Mouse (Mus musculus) layer of hippocampus, postnatal 36 days (tissue): ENCODE data around the gene Hspa12a. TPM values are rescaled to one million over a fixed set of nuclear protein-coding genes. Genes with fewer than 3 reads are reported as not detected.
A peak's percentile ranks its signal among the peaks of the same experiment; 100 is the strongest.

Experiments
- DNase-seq, 2 experiments: peaks; one replicate each; pipeline ENCODE4 v3.0.0; 2022
- total RNA-seq, 2 experiments: library from RNA; stranded (reverse); gene quantifications; 2 replicates each; pipeline ENCODE4 v1.2.3; 2021

The Hspa12a gene
- total RNA-seq: 100 to 1,000 TPM; 231 to 244 TPM

DNA sequence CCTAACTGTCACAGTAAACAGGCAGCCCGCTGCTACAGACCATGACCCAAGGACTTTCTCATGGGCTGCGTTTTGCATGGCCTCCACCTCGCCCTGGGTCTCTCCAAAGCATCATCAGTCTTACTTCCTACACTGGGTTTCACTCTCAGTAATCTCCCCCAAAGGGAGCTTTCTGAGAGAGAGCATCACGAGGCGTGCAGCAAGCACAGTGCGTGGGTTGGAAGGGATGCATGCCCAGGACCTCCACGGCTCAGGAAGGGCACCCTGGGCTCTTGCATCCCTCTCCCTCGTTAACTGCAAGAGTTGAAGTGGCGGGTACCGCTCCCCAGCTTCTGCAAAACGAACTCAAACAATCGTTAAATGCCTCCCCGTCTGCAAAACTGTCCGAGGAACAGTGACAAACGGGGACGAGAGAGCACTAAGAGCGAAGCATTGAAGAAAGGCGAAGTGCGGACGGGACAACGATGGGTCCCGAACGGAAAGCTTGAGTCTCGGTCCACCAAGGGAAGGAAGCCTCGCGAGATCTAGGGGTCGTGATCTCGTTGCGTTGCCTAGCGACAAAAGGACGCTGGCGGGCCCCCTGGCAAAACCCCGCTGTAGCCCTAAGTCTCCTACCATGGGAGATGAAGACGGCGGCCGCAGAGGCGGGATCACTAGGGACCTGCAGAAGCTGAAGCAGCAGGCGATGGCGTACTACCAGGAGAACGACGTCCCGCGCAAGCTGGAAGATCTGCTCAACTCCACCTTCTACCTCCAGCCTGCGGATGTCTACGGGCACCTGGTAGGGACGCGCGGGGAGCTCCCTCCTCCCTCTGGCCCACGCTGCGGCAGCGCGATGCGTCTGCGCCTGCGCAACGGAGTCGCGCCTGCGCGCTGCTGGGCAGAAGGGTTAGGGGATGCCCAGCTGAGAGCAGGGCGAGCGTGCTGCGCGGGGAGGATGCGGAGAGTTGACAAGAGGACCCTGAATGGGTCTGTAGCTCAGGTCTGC is at the start of gene Hspa12a, which contains the start of gene Eno4:
TSS of gene Hspa12a (minus strand) at position 814 of the 988 bp plus-strand sequence.
TSS of gene Eno4 (plus strand) at position 585 of the 988 bp plus-strand sequence.
- DNase-seq: peak; percentile 95 to 96

DNA sequence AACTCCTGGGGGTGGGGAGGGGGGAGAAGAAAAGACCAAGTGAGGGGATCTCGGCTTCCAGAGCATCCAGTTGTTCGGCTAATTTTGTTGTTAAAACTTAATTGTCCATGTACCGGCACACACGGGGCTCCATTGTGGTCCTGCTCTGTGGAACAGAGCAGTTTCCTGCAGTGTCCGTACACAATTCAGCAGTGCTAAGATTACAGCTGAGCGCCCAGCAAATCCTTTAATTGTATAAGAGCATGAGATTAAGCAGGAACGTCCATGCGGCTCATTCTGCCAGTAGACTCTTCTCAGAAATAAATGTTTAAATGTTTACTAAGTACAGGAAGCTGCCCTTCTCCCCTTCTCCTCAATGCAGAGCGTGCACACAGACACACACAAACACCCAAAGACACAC is 38.1 kb upstream of the Hspa12a start:
- no peak for DNase-seq

- no peak for DNase-seq
Measured at GRCm38 (mm10) chr19:58980056-58980440, 36.6 kb upstream of the Hspa12a start.

- no peak for DNase-seq
Measured at GRCm38 (mm10) chr19:58979436-58980055, 36.1 kb upstream of the Hspa12a start.

DNA sequence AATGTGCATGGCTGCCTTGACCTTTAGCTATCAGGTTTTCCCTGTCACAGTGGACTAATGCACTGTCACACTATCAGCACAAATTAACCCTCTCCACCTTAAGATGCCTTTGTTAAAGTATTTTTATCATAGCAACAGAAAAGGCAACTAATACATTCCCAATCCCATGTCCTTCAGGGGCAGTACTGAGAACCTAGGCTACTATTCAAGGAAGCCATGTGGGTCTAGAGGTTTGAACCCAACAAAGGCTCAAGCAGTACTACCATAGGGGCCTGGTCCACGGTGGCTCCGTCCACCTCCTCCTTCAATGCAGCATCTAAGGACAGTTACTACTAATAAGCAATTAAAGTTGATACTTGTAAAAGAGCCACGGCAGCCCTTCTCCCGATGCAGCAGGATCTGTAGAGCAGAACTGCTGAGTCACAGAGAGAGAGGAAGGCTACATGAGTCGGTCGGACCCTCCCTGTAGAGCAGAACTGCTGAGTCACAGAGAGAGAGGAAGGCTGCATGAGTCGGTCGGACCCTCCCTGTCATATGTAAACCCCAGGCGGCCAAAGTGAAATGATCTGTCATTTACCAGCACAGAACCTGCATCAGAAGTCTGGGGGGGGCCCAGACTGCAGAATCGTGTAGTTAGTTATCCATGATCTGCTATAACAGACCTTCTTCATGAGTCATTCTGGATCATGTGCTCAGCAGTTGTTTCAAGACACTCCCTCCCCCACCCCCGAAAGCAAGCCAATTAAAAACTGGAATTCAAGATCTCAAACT is 35.1 kb upstream of the Hspa12a start:
- peak; percentile 35 to 46 for DNase-seq

GRCm38 (mm10) chr19:58975216-58975863 is 31.9 kb upstream of the Hspa12a start:
- no peak for DNase-seq

GRCm38 (mm10) chr19:58974126-58974525 is 30.7 kb upstream of the Hspa12a start:
- DNase-seq: no peak

GRCm38 (mm10) chr19:58970826-58971225 is 27.4 kb upstream of the Hspa12a start:
- no peak for DNase-seq

DNA sequence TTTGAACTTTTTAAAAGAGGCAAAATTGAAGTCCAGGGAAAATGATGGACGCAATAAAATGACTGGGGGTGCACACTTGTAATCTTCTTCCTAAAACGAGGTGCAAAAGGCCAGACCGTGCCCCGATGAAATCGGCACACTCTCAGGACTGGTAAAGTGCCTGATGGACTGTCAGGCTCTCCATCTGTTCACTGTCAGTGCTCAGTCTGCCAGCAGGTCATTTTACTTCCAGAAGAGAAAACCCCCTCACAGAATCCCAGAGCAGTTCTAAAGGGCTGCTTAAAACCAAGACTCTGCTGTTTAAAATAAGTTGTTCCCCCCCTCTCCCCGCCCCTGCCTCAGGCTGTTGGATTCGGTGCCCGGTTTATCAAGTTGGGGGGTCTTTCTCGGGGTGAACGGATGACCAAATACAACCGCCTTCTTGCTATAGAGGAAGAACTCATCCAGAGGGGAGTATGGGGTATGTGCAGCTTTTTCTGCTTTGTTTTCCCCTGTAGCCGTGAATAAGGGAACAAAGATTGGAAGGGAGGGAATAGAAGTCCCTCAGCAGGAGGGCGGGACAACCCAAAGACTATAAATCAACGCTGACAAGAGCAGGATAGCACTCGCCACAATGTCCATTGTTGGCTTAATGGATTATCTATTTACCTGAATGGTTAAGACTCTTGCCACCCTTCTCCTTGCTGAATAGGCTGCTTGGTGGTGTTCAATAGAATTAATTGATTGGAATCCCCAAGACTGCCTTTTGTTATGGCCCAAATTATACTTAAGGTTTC is 25.5 kb upstream of the Hspa12a start:
- no peak for DNase-seq

- DNase-seq: no peak
Measured at GRCm38 (mm10) chr19:58963011-58963410, 19.6 kb upstream of the Hspa12a start.

DNA sequence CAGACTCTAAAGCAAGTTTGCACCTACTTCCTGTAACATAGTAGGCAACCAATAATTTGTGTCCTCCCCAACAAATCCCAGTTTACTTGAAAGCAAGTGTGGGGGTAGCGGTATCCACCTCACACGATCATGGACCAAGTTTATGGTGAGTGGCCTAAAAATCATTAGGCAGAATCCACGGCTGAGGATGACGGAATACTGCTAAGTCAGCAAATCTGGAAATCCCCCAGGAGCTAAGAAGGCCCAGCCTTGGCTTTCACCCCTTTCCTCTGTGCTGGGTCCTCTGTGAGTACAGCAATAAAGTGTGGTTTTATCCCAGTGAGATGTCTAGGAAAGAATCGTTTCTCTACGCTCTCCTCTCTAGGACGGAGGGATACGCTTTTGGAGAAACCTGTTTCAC is 11.3 kb upstream of the Hspa12a start:
- no peak for DNase-seq

- no peak for DNase-seq
Measured at GRCm38 (mm10) chr19:58952236-58952635, 8.8 kb upstream of the Hspa12a start.

- no peak for DNase-seq
Measured at GRCm38 (mm10) chr19:58951521-58951920, 8.1 kb upstream of the Hspa12a start.

GRCm38 (mm10) chr19:58945959-58946358 is 2.5 kb upstream of the Hspa12a start:
- no peak for DNase-seq

DNA sequence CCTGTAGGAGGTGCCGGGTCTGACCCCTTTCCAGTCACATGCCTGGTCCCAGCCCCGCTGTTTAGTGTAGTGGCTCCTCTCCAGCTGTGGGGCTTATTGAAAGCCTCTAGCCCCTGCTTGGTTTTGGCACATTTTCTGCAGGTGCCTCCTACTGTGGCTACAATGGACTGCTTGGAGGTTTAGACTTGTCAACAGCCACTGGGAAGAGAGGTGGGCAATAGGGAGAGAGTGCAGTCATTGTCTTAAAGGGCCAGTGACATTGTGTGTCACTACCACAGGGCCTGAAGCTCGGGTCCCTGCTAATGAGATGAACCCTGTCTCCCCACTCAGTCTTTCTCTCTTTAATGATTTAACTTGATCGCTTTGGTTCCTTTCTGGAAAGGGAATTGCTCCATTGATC is 10.4 kb downstream of the Hspa12a start:
- no peak for DNase-seq

DNA sequence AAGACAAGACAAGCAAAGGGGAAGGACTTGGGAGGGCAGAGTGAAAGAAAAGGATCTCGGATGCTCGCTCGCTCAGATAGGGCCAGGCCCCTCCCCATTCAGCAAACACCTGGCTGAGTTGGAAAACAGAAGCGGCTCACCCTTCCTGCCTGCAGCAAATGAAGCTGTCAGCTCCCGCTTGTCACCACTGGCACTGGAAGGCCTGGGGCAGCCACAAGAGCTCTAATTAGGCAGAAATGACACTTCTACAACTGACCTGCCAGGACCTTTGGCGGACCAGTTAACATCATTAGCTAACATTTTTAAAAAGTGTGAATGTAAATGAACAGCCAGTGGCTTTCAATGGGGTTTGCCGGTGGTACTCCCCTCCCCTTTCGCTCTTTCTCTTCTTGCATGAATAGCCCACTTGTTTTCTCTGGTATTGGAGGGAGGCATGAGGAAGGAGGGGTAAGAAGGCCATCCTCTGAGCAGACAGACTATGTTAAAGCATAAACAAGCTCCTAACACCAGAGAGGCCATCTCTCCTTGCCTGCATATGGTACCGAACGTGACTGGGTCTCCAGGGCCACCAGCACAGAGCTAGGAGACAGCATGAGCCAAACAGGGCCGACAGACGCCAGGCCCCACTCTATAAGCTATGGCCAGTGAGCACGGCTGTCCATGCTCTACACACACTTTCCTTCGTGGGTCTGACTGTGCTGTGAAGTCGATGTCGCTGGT is 12.2 kb downstream of the Hspa12a start:
- no peak for DNase-seq

- DNase-seq: no peak
Measured at GRCm38 (mm10) chr19:58919148-58919547, 24.3 kb downstream of the Hspa12a start.

DNA sequence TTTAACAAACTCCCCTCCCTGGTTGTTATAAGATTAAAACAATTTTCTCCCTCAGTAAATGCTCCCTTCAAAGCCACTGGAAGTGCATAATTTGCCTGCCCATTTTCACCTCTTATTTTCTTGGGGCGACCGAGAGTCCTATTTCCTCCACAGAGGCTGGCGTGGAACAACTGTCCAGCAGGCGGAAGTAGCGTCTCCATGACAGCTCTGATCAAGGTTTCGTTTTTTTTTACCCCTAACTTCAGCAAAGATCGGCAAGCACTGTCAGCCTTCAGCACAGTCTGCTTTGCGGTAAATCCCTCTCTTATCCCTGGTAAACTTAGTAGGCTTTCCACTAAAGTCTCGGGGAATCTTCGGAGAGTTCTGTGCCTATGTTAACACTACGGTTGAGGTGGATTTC is 24.9 kb downstream of the Hspa12a start:
- DNase-seq: no peak

- no peak for DNase-seq
Measured at GRCm38 (mm10) chr19:58913301-58913700, 30.2 kb downstream of the Hspa12a start.

DNA sequence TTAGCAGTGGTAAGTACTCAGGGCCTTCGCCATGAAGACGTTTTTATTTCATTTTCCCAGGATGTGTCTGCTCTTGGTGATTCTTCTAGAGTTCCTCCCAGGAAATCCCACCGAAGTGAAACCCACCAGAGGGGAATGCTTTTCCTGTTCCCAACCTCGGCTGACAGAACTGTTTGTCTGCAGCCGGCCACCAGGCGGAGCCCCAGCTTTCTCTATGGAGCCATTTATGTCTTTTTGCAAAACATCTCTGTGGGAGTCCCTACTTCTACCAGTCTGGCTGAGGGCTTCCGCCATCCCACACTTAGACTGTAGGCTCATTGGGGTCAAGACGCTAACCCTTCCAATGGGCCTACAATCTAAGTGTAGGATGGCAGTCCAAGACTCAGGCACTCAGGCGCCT is 32.1 kb downstream of the Hspa12a start:
- peak; percentile 71 to 72 for DNase-seq

DNA sequence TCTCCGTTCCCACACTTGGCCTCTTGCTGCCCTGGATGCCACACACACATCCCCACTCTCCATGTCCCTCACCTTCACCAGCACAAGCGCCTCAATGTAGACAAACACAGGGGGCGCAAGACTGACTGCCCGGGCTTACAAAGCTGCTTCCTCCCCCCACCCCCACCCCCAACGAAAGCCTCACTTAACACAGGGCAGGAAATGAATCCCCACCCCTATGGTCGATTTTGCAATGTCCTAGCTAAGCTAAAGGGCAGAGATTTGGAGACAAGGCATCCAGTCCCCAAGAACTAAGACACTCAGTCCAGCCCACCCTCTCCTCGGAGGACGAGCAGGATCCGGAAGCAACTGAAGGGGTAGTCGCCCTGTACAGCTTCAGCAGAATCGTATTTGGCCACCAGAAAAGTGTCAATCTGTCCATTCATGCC is 32.5 kb downstream of the Hspa12a start:
- no peak for DNase-seq
